Mouse (Mus musculus): Measurements from ENCODE around the gene Rptor.

Gene Rptor

DNA sequence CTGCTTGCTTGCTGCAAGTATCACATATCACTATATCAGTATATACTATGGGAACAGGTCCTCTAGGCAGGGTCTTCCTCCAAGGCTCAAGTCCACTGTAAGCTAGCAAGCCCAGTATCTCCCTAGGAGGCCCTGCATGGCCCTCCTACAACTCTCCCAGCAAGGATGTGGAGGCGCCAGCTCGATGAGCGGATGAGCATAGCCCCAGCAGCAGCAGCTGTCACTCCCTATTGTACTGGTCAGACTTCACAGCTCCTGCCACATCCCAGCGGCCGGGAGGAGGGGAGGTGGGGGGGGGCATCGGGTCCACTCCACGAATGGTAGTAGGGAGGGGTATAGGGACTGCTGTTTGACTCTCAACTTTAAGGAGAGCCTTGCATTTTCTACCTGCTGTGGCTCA lies 200.2 kb downstream of the Rptor start:
- no peak for DNase-seq (ENCODE audit: extremely low read depth, insufficient read length, low spot score)

DNA sequence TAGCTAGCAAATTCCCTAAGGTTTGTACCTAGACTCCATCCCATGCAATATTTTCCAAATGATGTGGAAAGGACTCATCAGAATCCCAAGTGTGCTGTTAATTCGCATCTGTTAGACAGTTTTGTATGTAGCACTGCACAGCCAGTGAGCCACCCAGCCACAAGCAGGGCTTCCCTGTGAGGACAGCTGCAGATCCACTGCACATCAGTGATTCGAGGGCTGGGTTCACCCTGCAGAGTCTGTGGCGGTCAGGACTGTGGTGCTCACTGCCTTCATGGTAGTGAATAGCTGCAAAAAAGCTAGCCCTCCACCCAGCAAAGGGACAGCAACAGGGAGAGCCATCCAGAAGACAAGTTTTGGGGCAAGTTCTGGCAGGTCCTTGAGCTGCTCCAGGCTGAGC lies 201.7 kb downstream of the Rptor start:
- DNase-seq (ENCODE audit: extremely low read depth, insufficient read length, low spot score), result no peak

DNA sequence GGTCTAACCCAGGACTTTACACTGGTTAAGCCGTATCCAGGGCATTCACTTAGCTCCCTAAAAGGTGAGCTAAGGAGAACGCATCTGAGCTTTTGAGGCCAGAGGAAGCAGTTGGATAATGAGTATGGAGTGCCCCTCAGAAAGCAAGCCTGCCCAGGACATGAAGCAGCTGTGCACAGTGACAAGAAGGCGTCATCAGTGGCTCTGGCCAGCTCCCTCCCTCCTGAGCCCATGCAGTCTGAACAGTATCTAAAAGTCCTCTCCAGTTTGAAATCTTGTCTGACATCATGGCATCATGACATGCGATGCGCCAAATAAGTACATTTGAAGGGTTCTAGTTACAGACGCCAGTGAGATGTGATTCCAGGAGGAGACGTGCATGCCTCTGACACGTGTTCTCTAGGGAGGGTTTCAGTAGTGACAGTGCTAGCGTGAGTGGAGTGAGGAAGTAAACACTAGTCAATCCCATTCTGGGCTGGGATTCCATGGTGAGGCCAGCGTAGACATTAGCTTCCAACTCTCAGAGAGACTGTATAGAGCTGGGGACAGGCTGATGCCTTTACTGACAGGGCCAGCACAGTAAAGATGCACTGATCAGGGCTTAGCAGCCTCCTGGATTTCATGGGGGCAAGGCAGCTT lies 202.5 kb downstream of the Rptor start:
- DNase-seq (ENCODE audit: extremely low read depth, insufficient read length, low spot score), result no peak

DNA sequence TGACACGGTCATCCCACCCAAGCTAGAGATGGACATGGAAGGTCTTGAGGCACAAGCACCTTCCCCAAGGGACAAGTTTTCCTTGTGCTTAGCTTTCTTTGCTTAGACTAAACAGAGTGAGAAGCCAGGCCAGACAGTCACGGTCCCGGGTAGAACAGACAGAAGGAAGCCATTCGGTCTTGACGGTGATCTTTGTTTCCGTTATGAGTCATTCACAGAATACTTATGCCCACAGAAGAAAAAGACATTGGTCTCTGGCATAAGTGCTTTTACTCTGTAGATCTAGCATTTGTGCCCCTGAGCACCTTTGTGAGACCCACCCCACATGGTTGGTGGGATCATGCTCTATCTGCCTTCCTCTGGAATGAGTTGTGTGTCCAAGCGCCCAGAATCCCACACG lies 203.8 kb downstream of the Rptor start:
- DNase-seq (ENCODE audit: extremely low read depth, insufficient read length, low spot score), result no peak

DNA sequence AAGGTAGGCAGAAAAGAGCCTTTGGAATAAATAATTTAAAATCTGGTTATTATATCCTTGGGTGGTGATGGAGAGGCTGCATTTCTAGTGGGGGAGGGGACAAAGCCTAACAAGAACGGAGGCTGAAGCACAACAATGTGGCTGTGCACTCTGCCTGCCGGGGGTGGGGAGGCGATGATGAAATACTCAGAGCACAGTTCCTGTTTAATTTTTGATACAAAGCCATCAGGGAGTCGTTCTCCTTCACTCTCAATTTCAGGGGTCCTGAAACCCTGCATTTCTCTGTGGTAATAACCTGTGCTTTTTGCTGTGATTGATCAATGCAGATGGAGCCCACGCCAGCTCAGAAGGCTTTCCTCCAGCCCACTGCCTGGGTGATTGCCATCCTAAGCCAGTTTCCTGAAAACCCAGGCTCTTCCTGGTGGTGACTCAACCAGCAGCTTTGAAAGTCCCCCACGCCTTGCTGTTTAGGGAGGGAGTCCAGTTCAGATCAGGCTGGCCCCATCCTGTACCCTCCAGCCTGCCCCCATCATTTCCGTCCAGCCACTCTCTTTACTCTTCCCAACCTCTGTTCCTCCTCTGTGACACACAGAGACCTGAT lies 204.8 kb downstream of the Rptor start:
- no peak for DNase-seq (ENCODE audit: extremely low read depth, insufficient read length, low spot score)

DNA sequence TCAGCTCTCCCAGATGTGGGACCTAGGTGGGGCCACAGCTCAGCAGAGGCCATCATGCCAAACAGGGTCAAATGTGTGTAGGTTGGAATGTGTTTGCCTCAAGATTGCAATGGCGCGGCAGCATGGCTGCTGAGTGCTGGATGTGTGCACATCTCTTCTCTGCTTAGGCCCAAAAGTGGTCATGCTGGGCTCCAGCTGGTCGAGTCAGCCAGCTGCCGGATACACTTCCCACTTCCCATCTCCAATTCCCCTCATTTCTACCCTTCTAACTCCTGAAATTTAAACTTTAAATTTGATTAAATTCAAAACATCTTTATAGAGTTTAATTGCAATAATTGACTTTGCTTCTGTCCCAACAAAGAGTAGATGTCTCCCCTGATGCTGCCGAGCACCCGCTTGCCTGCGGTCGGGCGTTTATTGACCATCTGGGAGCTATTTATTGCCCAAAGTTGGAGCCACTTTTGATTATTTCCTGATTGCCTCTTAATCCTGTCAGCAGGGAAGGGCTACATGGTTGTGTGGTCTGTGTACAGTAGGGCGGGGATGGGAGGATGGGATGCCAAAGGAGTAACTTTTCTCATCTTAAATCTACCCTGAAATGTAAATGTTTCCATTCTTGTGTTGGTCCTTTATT lies 206.1 kb downstream of the Rptor start:
- DNase-seq (ENCODE audit: extremely low read depth, insufficient read length, low spot score), result no peak

DNA sequence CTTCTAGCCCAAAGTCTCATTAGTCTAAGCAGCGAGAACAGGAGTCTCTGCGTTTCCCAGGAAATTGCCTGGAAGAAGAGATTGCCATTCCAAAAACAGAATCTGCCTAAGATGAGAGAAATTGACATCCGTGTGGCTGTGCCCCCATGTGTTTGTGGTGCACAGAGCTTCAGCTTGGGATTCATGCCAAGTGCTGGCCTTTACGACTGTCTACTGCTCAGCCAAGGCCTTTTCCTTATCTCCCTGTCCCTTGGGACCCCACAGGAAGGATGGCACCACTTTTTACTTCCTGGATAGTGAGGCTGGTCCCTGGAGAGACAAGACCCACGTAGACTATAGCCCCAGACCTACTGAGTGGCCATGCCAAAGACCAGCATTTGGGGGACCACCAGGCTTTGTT lies 206.6 kb downstream of the Rptor start:
- DNase-seq (ENCODE audit: extremely low read depth, insufficient read length, low spot score), result no peak

DNA sequence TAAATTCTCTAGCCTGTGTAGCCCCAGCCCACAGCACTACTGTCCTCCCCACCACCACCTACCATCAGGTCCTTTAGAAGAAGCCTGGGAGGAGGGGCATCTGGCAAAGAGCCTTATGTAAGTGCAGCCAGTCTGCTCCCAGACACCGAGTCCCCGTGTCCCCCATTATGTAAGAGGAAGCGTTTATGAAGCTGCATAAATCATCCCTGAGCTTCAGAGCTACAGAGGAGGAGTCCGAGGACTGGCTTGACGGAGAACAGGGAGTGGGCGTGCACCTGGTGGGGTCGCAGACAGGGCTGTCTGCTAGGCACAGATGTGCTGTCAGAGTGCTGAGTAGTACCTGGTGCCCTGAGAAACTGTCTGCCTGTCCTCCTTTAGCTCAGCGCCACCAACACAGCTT lies 208.3 kb downstream of the Rptor start:
- DNase-seq (ENCODE audit: extremely low read depth, insufficient read length, low spot score), result no peak

DNA sequence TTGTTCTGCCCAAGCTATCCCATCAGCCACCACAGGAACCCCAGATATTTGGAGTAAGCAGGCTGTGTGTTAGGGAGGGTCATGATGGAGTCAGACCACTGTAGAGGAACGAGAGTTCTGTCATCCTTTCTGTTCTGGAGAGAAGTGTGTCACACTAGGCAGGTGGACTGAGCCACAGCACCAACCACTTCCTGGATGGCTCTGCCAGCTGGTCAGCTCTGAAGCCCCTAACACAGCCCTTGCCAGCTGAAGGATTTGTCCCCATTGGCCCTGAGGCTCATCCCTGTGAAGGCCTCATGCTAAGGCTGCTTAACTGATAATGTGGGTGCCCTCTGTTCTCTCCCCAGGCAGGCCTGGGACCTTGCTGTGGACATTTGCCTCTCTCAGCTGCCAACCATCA lies 208.9 kb downstream of the Rptor start:
- DNase-seq (ENCODE audit: extremely low read depth, insufficient read length, low spot score), result no peak

DNA sequence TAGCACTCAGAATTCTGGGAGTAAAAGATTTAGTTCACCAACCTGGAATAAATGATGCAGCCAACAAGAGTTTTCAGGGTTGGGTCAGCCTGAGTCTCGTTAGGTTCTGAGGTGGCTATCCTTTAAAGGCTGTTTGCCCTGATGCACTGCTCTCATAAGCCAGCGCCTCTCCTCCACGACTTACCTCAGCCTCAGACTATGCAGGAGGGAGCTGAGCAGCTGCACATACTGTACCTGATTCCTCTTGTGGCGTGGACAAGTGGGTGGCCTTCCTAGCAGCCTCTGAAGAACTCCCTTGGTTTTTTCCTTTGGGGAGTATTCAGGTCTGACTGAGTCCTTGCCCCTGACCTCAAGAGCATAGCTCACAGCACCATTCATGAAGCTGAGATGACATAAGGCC lies 209.4 kb downstream of the Rptor start:
- no peak for DNase-seq (ENCODE audit: extremely low read depth, insufficient read length, low spot score)

DNA sequence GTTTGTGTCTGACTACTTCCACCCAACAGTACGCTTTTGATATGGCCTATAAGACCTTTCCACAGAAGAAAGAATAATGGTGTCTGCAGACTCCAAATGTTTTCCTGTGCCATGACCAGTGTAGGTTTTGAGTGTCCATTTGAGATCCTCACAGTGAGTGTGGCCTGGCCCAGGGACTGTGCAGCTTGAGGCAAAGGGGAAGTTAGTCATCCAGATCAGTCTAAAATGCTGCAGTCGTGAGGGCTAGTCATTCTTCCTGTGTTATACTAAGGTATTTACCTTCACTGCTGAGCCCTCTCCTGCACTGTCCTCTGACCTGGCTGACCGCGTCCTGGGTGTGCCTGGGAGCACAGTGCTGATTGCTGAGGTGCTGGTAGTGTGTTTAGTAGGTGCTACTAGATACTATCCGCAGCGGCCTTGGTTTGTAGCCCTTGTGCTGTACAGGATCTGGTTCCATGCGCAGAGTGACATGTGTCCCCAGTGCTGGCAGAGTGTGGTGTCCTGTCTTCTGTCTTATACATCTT lies 211.4 kb downstream of the Rptor start:
- no peak for DNase-seq (ENCODE audit: extremely low read depth, insufficient read length, low spot score)

DNA sequence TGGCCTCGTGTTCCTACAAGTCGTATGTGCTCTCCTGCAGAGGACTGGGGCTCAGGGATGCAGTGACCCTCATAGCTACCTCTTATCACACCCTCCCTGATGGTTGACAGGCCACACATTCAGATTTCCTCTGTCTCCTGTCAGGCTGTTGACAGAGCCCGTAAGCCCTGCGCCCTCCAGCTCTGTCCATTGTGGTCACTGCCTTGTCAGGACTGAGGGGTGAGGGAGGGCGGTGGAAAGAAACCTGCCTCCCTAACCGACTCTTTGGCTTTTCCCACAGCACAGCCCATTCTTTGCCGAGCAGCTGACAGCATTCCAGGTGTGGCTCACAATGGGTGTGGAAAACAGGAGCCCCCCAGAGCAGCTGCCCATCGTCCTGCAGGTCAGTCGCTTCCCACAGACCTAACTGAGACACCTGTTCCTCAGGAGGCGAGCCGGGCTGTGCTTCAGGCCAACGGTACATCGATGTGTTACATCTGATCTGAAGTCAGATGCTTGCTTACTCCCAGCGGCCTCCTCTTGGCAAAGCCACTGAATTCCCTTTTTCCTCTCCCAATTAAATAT lies 214.2 kb downstream of the Rptor start:
- no peak for DNase-seq (ENCODE audit: extremely low read depth, insufficient read length, low spot score)

DNA sequence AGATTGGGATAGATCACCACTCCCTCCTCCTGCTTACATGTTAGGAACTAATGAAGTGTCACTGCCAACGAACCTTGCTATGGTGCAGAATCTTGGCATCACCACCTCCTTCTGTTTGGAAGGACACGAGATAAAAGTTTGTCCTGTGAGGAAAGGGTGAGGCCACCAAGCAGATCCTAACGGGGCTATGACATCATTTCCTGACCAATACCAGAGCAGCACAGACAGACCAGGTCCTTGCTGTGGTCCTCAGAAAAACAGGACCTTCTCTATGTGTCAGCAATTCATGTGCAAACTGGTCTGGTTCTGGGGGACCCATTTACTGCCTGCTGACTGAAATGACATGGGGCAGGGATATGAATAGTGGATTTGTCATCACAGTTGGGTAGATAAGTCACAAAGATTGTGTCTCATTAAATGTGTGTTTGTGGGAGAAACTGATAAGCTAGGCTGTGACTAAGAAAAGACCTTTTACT lies 214.7 kb downstream of the Rptor start:
- DNase-seq (ENCODE audit: extremely low read depth, insufficient read length, low spot score), result no peak

DNA sequence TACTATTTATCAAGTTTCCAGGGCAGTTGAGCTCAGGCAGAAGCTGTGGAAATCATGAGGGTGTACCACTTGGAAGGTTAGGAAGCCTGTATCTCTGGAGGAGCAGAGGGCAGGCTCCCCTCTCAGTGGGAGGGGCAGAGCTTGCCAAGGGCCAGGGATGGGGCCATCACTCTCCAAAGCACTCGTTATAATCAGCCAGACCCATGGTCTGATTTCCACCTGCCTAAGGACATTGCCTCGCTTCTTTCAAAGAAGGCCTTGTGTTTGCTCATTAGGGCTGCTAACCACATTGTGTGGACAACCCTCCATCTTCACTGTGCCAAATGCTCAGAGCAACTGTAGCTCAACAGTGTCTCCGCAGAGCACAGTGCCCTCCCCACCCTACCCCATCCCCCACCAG lies 215.2 kb downstream of the Rptor start:
- DNase-seq (ENCODE audit: extremely low read depth, insufficient read length, low spot score), result no peak

DNA sequence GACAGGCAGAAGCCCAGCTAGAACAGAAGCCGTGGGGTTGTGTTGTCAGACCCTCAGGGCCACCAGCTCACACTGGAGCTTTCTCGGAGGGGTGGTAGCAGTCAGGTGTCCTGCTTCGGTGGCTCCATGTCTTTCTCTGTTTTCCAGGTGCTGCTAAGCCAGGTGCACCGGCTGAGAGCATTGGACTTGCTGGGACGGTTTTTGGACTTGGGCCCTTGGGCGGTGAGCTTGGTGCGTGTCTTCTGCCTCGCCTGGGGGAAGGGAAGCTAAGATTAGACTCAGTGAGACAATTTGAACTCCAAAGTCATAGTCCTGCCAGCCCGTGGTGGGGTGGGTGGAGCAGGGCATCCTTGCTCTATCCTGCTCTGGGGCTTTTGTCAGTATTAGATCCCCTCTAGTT lies 218.8 kb downstream of the Rptor start:
- DNase-seq (ENCODE audit: extremely low read depth, insufficient read length, low spot score), result no peak

DNA sequence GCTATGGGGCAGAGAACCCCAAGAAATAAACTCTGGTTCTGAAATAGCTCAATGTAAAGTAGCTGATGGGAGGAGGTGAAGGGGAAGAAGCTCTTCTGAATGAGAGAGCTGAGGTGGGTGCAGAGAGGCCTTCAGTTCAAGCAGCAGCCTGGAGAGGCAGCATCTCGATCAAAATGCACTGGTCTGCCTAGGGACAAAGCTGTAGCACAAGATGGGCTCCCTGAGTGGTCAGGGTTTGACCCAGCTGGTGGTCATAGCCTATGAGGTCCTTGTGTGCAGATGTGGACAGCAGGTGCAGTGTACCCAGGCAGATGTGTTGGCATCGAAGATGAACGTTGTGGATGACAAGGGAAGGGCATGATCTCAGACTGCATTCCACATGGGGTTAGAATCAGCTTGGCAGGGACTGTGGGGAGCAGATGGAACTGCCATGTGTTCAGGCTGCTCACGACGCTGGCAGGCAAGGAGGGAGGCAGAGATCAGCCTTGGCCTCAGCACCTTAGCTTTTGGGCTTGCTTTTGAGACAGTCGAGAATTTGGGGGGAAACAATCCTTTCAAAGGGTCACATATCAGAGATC lies 221.5 kb downstream of the Rptor start:
- no peak for DNase-seq (ENCODE audit: extremely low read depth, insufficient read length, low spot score)

DNA sequence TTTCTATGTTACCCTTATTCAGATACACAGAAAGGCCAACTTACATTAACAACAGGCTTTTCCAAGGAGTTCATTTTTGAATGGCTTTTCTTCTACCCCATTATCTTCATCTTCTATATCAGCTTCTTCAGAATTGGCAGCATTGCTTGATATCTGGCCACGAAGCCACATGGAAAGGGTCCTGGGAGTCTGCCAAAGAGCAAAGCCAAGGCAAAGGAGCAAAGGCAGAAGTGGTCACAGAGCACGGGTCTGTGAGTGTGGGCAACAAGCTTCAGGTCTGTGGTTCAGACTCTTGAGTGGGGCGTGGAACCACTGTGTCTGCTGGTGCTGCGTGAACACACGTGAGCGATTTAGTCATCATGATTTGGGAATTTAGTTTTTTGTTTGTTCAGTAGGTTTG lies 223.1 kb downstream of the Rptor start:
- DNase-seq (ENCODE audit: extremely low read depth, insufficient read length, low spot score), result no peak

DNA sequence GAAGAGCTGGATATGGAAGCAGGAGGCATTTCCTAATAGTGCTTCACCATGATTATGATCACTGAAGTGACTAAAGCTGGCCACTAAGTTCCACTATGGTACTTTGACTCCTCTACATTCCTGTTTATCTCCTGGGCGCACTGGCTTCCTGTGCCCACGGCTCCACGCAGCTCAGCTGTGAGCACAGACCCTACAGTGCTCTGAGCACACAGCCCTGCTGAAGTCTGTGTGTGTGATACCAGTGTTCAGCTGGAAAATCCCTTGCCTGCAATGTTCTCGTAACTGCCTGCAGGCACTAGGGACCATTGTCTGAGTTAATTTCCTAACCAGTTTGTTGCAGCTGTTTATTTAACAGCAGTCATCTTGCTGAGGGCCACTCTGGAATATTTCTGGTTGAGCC lies 223.5 kb downstream of the Rptor start:
- DNase-seq (ENCODE audit: extremely low read depth, insufficient read length, low spot score), result no peak

DNA sequence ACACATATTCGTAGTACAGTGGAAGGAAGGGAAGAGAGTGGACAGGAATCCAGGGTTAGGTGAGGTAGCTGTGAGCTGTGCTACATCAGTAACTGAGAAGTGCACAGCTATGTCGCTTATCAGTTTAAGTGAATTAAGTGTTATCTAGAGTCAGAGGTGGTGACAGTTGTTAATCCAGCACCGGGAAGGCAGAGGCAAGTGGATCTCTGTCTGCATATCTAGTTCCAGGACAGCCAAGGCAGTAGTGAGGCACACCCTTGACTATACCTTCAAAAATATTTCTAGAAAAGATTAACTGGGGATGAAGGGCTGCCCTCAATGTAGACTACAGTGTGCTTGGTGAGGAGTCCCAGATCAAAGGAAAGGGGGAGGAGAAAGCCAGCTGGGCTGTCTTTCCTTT lies 226.4 kb downstream of the Rptor start:
- DNase-seq (ENCODE audit: extremely low read depth, insufficient read length, low spot score), result no peak

DNA sequence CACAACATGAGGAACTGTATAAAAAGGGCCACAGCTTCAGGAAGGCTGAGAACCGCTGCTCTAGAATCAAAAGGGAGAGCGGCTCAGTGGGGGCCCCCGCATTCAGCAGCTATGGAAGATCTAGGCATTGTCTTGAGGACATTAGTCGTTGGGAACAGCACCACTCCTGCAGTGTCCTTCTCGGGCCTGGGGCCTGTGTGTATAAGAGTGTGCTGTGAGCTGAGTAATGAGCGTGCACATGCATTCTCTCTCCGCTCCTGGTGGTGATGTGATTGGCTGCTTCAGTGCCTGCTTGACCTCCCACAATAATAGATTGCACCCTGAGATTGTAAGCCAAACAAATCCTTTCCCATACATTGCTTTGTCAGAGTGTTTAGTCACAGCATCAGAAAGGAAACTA lies 229.0 kb downstream of the Rptor start:
- no peak for DNase-seq (ENCODE audit: extremely low read depth, insufficient read length, low spot score)

DNA sequence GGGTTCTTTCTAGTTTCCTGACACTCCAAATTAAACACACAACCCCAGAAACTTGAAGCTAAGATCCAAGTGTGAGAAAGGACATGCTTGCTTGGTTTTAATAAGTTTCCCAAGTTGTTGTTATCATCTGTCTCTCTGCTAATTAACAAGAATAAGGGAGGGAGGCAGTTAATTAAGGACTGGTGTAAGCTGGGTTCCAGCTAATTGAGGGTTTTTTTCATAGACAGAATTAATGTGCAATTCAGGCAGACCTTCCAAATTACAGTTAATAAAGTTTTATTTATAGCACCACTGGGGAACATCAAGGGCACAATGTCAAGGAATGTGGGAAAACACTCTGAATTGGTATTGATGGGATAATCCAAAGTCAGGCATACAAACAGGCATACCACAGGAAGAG lies 230.6 kb downstream of the Rptor start:
- DNase-seq (ENCODE audit: extremely low read depth, insufficient read length, low spot score), result no peak
